Mouse (Mus musculus): ENCODE results near the gene Fgf2.

GRCm38 (mm10) chr3:37299470-37299869 lies 48.7 kb upstream of the Fgf2 start:
- no peak for TF ChIP-seq CTCF (IDR thresholded peaks at IDR 0.05; ENCODE audit: low read depth)
- no peak for TF ChIP-seq EP300 (IDR thresholded peaks at IDR 0.05; ENCODE audit: low read depth)
